Mouse (Mus musculus) midbrain, embryonic 11.5 days (tissue): ENCODE measurements around the gene Dlg1. TPM values are rescaled to one million over a fixed set of nuclear protein-coding genes. Genes with fewer than 3 reads are reported as not detected.

Experiments used
- ATAC-seq: fragments of 200-750 bp; cut with Nextera tagmentation; 2 replicates; pipeline ENCODE4 v1.8.0; 2017; ENCODE audit warnings: moderate TSS enrichment, moderate library complexity; ENCODE audit not compliant: low FRiP score
- DNase-seq: peaks from one replicate; pipeline ENCODE4 v3.0.0; 2015; ENCODE audit warnings: low spot score; ENCODE audit errors: missing footprints
- H3K27ac ChIP-seq: fragments of 300-500 bp; sonication (generic); 2 replicates; pipeline ENCODE4 v1.5.1; 2014; ENCODE audit warnings: low read depth, low read length
- H3K27me3 ChIP-seq: fragments of 300-500 bp; sonication (generic); 2 replicates; pipeline ENCODE4 v1.6.1; 2014; ENCODE audit warnings: mild to moderate bottlenecking, low read length, moderate library complexity, mixed read lengths; ENCODE audit not compliant: control insufficient read depth, insufficient read depth
- H3K36me3 ChIP-seq: fragments of 300-500 bp; sonication (generic); 2 replicates; pipeline ENCODE4 v1.6.1; 2014; ENCODE audit warnings: mild to moderate bottlenecking, low read length, moderate library complexity, mixed read lengths; ENCODE audit not compliant: control insufficient read depth, insufficient read depth
- H3K4me1 ChIP-seq: fragments of 300-500 bp; sonication (generic); 2 replicates; pipeline ENCODE4 v1.6.1; 2014; ENCODE audit warnings: low read length; ENCODE audit not compliant: control insufficient read depth, insufficient read depth
- H3K4me2 ChIP-seq: fragments of 300-500 bp; sonication (generic); 2 replicates; pipeline ENCODE4 v1.6.1; 2014; ENCODE audit warnings: mild to moderate bottlenecking, moderate library complexity
- H3K4me3 ChIP-seq: fragments of 300-500 bp; sonication (generic); 2 replicates; pipeline ENCODE4 v1.5.1; 2014; ENCODE audit warnings: low read depth, low read length
- H3K9ac ChIP-seq: fragments of 300-500 bp; sonication (generic); 2 replicates; pipeline ENCODE4 v1.6.1; 2014; ENCODE audit warnings: low read length
- H3K9me3 ChIP-seq: fragments of 300-500 bp; sonication (generic); 2 replicates; pipeline ENCODE4 v1.6.1; 2016; ENCODE audit warnings: low read length; ENCODE audit not compliant: control insufficient read depth
- WGBS: fragments of 180-500 bp; shearing (Covaris S2); extraction: QIAGEN DNeasy Blood & Tissue Kit; methylation state at CpG from one replicate; pipeline ENCODE4 v1.1.7; 2014; 5-methylcytosine and 5-hydroxymethylcytosine counted together
- polyA plus RNA-seq: library from polyadenylated mRNA; unstranded; fragments of >200 nt; fragmentation: Nextera tagmentation; extraction: Ambion mirVana; gene quantifications from 2 replicates; pipeline ENCODE4 v1.2.1, GENCODE M21; 2014

Gene Dlg1
- polyA plus RNA-seq, 1 experiment from 2014 or later: 21.0 TPM

DNA sequence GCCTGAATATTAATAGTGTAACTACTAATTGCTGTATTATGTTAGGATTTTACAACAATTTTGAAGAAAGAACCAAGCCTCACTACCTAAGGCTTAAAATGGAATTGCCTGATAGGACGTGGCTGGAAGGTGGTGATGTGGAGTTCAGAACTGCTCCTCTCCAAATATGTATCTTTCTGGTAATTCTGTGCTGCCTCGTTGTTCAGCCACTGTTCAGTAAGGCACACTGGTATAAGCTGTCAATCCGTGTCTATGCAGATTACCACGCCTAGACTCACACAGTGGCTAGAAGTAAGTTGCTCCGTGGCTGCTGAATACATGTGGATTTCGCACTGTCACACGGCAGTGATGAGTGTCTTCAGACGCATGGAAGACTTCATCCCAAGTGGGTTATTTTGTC is 210.5 kb downstream of the Dlg1 start:
- WGBS: 89% methylated on average over 8 of the region's 8 CpGs
- Histone ChIP-seq H3K27me3 (no peaks in the 10 kb centered on the region), H3K9ac (no peak overlapping the region), H3K9me3 (no peaks in the 10 kb centered on the region), H3K27ac (no peak overlapping the region), H3K4me3 (no peak overlapping the region), H3K4me2 (no peak overlapping the region), H3K36me3 (no peaks in the 10 kb centered on the region), H3K4me1 (no peaks in the 10 kb centered on the region)
- DNase-seq: no peak
- ATAC-seq: no peak

DNA sequence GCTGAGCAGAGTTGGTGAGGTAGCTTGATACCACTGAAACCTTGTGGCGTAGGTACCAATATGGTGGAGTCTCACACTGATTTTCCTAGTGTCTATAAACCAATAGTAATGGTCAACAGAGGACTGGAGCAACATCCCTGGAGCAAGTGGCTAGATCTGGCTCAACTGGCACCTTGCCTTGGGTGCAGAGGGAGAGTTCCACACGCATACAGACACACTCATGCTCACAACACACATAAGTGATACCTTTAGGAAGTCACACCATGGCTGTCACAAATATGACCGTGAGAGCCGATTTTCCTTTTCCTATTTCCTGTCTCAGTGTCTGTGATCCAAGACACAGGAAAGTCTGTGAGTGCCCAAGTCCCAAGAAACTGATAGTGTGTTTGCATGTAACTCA is 212.1 kb downstream of the Dlg1 start:
- ATAC-seq: no peak
- H3K4me1 ChIP-seq: no peaks in the 10 kb centered on the region
- no peak overlapping the region for H3K9ac ChIP-seq
- no peaks in the 10 kb centered on the region for H3K27me3 ChIP-seq
- WGBS: 92% methylated on average over 4 of the region's 4 CpGs
- H3K9me3 ChIP-seq: no peaks in the 10 kb centered on the region
- no peak overlapping the region for H3K27ac ChIP-seq
- H3K4me3 ChIP-seq: no peak overlapping the region
- H3K4me2 ChIP-seq: no peak overlapping the region
- no peaks in the 10 kb centered on the region for H3K36me3 ChIP-seq
- no peak for DNase-seq

DNA sequence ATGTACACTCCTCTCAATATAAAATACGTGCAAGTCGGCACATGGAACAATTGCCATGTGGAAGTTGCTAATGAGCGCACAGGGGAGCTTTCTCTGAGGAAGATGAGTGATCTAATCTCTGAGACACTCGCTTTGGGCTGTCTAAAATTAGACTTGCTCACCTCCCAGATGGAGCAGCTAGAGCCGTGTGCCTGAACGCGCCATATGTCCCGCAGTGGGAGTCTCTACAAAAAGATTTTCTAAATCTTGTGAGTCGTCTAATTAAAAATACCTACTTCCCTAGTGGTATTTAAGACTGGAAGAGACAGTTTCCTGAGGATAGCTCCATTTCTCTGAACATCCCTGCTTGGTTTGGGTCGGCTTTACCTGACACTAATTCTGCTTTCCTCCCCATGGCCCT is 213.1 kb downstream of the Dlg1 start:
- 90% methylated on average over 10 of the region's 10 CpGs for WGBS
- ATAC-seq: no peak
- Histone ChIP-seq H3K27ac (no peak overlapping the region), H3K9ac (no peak overlapping the region), H3K4me3 (no peak overlapping the region), H3K4me1 (no peaks in the 10 kb centered on the region), H3K27me3 (no peaks in the 10 kb centered on the region), H3K9me3 (no peaks in the 10 kb centered on the region), H3K4me2 (no peak overlapping the region), H3K36me3 (no peaks in the 10 kb centered on the region)
- no peak for DNase-seq

DNA sequence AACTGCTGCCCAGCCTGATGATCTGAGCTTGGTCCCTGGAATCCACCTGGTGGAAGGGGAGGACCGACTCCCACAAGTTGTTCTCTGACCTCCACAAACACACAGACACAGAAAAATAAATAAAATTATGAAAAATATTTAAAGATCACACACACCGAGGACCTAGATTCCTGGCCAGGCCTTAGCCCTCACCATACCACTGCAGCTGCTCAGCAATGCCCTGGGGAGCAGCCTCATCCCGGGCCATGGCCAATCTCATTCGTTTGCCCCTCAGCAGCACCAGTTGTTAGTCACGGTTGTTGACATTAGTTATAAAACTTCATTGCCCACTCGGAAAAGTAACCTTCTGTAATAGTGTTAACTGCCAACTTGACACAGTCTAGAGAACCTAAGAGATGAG is 214.8 kb downstream of the Dlg1 start:
- H3K4me3 ChIP-seq: no peak overlapping the region
- no peaks in the 10 kb centered on the region for H3K27me3 ChIP-seq
- H3K4me1 ChIP-seq: no peaks in the 10 kb centered on the region
- H3K36me3 ChIP-seq: no peaks in the 10 kb centered on the region
- WGBS: 71% methylated on average over 6 of the region's 6 CpGs
- H3K4me2 ChIP-seq: no peak overlapping the region
- no peaks in the 10 kb centered on the region for H3K9me3 ChIP-seq
- H3K27ac ChIP-seq: no peak overlapping the region
- no peak for DNase-seq
- no peak overlapping the region for H3K9ac ChIP-seq
- ATAC-seq: no peak

DNA sequence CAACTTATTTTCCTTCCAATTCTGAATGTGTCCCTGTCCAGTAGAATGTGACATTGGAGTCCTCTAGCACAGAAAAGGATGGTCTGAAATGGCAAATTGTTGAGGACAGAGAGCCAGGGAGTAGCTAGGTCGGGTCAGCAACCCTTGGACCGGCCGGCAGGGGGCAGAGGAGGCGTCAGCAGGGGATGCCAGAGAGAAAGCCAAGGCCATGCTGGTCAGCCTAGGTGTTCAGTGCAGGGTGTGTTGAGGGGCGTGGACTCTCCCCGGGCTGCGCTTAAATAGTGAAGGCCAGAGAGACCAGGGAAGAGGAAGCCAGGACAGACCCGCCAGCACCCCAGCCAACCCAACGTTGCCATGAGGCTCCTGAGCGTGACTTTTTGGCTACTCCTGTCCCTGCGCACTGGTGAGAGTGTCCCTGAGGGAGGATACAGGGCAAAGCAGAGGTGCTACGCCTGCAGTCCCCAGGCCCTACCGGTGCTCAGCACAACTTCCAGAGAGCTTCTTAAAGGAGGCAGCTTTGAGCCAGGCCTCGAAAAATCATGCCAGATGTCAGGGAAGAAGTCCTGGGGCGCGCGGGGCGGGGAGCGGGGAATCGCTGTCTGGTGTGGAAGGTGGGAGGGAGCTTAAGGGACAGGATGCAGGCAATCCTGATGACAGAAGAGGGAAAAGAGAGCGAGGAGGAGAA is 215.5 kb downstream of the Dlg1 start, which contains the start of gene Meltf:
Gene Meltf (plus strand): TSS at position 238 of the 685 bp plus-strand sequence.
- no peaks in the 10 kb centered on the region for H3K27me3 ChIP-seq
- peak; percentile 73; the same call in 1 of the 2 replicates for ATAC-seq
- H3K4me2 ChIP-seq: no peak within 1 kb of the TSS
- H3K9me3 ChIP-seq: no peaks in the 10 kb centered on the region
- DNase-seq: peak; percentile 96
- H3K9ac ChIP-seq: no peak within 1 kb of the TSS
- H3K4me1 ChIP-seq: no peaks in the 10 kb centered on the region
- no peak within 1 kb of the TSS for H3K27ac ChIP-seq
- H3K4me3 ChIP-seq: no peak within 1 kb of the TSS
- WGBS: 35% methylated on average over 21 of the region's 21 CpGs
- no peaks in the 10 kb centered on the region for H3K36me3 ChIP-seq

DNA sequence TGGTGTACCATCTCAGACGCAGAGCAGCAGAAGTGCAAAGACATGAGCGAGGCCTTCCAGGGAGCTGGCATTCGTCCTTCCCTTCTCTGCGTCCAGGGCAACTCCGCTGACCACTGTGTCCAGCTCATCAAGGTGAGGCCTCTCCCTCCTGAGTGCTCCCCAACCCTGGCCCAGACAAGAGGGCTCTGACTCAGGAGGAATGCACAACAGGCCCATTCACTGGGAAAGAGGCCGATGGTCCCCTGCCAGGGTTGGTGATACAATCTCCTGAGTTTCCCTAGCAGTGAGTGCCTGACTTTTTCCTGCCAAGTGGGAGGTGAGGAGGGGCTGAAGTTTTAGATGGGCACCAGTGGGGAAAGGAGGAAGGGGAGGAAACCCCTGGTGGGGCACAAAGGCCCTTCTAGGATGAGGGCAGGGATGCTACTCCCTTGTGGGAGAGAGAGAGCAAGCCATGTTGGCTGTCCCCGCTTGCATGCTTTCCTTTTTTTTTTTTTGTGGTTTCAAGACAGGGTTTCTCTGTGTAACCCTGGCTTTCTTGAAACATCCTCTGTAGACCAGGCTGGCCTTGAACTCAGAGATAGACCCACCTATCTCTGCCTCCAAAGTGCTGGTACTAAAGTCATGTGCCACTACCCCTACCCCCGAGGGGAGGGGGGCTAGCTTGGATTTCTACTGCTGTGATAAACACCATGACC is 217.1 kb downstream of the Dlg1 start:
- no peaks in the 10 kb centered on the region for H3K4me1 ChIP-seq

DNA sequence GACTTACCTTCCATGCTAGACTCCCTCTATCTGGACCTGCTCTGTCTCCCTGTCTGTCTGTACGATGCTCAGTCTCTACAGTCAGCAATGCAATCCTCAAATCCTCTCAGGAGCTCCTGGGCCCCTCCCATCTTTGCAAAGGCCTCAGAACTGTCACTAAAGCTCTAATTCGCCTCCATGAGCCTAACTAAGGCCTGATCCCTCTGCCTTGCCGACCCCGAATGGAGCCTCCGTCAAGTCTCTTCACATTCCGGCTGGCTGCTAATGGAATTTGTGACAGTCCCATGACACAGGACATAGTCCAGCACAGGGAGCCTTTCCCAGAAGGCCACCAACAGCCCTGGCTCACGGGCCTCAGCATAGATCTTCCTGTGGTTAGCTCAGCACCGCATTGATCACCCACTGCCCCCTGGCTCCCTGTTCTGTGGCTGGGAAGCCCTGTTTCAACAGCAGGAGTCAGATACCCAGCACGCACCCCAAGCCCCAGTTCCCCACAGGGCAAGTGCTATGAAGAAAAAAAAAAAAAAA is 219.2 kb downstream of the Dlg1 start:
- Histone ChIP-seq H3K4me1 (no peaks in the 10 kb centered on the region), H3K9ac (no peak overlapping the region), H3K36me3 (no peaks in the 10 kb centered on the region), H3K4me3 (no peak overlapping the region), H3K9me3 (no peaks in the 10 kb centered on the region), H3K4me2 (no peak overlapping the region), H3K27ac (no peak overlapping the region), H3K27me3 (no peaks in the 10 kb centered on the region)
- DNase-seq (no peak), ATAC-seq (no peak)
- 55% methylated on average over 9 of the region's 9 CpGs for WGBS

More for the DNA sequence above, 217.1 kb downstream of the Dlg1 start:
- H3K27ac ChIP-seq: no peak overlapping the region
- H3K27me3 ChIP-seq: no peaks in the 10 kb centered on the region
- no peak overlapping the region for H3K4me2 ChIP-seq
- H3K4me3 ChIP-seq: no peak overlapping the region
- no peaks in the 10 kb centered on the region for H3K9me3 ChIP-seq
- 90% methylated on average over 8 of the region's 8 CpGs for WGBS
- DNase-seq (peak; percentile 54), ATAC-seq (no peak)
- no peak overlapping the region for H3K9ac ChIP-seq
- no peaks in the 10 kb centered on the region for H3K36me3 ChIP-seq

DNA sequence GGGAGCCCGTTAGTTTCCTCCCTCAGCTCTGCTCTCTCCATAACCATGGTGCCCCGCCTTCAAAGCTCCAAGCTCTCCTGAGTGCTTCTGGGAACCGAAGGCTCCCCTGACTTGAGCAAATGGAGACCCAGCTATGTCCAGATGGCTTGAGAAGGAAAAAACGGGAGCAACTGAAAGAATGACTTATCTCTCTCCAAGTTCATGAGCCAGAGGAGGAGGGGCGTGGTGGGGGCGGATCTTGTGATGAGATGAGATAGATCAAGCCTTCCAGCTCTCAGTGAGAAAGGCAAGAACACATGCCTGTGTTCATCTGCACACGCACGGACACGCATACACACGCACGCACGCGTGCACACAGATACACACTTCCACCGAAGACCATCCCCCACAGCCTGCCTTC is 220.1 kb downstream of the Dlg1 start:
- Histone ChIP-seq H3K36me3 (no peaks in the 10 kb centered on the region), H3K27me3 (no peaks in the 10 kb centered on the region), H3K4me1 (no peaks in the 10 kb centered on the region), H3K27ac (no peak overlapping the region), H3K4me2 (no peak overlapping the region), H3K9ac (no peak overlapping the region), H3K9me3 (no peaks in the 10 kb centered on the region), H3K4me3 (no peak overlapping the region)
- ATAC-seq: 0 out of 2 replicates have a peak, but pooled peaks have one; percentile 10
- DNase-seq: no peak
- 83% methylated on average over 14 of the region's 14 CpGs for WGBS

DNA sequence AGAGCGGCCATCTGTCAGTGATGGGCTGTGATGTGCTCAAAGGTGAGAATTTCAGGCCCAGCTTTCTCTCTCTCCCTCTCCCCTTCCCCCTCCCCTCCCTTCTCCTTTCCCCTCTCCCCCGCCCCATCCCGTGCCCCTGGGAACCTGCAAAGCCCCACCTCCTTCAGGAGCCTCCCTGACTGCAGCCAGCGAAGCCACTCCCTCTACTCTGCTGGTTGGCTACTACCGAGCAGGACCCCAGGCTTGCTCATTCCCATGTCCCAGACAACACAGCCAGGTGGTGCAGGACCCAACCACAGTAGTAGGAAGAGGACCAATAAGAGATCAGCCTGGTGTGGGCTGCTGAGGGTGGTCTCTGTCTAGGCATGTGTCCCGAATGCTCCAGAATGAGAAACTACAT is 220.7 kb downstream of the Dlg1 start:
- no peak overlapping the region for H3K4me3 ChIP-seq
- DNase-seq: no peak
- no peak overlapping the region for H3K9ac ChIP-seq

More for the DNA sequence above, 220.7 kb downstream of the Dlg1 start:
- Histone ChIP-seq H3K9me3 (no peaks in the 10 kb centered on the region), H3K4me2 (no peak overlapping the region), H3K27ac (no peak overlapping the region), H3K36me3 (no peaks in the 10 kb centered on the region), H3K27me3 (no peaks in the 10 kb centered on the region), H3K4me1 (no peaks in the 10 kb centered on the region)
- peak; percentile 61 for ATAC-seq
- 17% methylated on average over 6 of the region's 6 CpGs for WGBS
